Mouse (Mus musculus): ENCODE measurements around the gene Lax1. TPM values are rescaled to one million over a fixed set of nuclear protein-coding genes. Genes with fewer than 3 reads are reported as not detected.

Gene Lax1
- total RNA-seq, 1 experiment: 1.4 TPM

GRCm38 (mm10) chr1:133650288-133651055 lies 39.4 kb downstream of the Lax1 start:
- no peak for DNase-seq (ENCODE audit: low read depth, low spot score)
- H3K9me3 ChIP-seq (ENCODE audit: control insufficient read depth, insufficient read depth, low read depth, low read length): no peaks in the 10 kb centered on the region
- H3K9ac ChIP-seq (ENCODE audit: insufficient read depth, low read depth, low read length, poor library complexity, severe bottlenecking): no peak overlapping the region
- no peak overlapping the region for H3K27ac ChIP-seq (ENCODE audit: insufficient read depth, low read depth, low read length, poor library complexity, severe bottlenecking)
- peaks cover 14% of the 10 kb centered on the region for H3K36me3 ChIP-seq (ENCODE audit: control insufficient read depth, insufficient read depth, low read length, poor library complexity, severe bottlenecking)
- in situ Hi-C loops (cut with MboI; ENCODE audit: low sequenced_read_pairs in 2 of 2, unreplicated experiment in 2 of 2): loop anchor here in 1 of 2 experiments (5.0 kb wide), 1 partner anchor 33 kb away; no protein-coding TSS in a partner anchor
- no peak overlapping the region for H3K4me3 ChIP-seq (ENCODE audit: insufficient read depth in 1 of 2, low read depth in 1 of 2, low read length in 2 of 2, poor library complexity in 1 of 2, severe bottlenecking in 1 of 2)
- TF ChIP-seq ZC3H11A (IDR thresholded peaks at IDR 0.05; ENCODE audit: borderline replicate concordance, low read depth, low read length): no peak
- no peak for TF ChIP-seq CHD2 (IDR thresholded peaks at IDR 0.05; ENCODE audit: low read depth, low read length)
- H3K4me1 ChIP-seq (ENCODE audit: control insufficient read depth in 2 of 2, insufficient read depth in 2 of 2, low read length in 2 of 2, poor library complexity in 1 of 2): no peaks in the 10 kb centered on the region

DNA sequence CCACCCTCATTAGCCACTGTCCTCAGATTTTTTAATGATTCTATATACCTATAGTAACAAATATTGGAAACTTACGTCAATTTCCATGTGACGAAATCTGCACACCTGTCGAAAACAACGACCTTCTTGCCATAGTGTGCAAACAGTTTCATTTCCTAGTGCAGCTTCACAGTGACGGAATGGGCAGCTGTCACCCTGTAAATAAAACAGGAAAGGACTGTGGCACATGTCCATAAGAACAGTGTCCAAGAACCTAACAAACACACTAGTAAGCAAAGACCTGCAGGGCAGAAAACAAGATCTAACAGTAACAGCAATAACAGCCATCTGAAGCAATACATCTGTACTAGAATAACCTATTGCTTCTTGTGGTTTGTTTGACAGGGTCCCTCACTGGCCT lies 44.3 kb downstream of the Lax1 start:
- no peak overlapping the region for H3K4me3 ChIP-seq (ENCODE audit: insufficient read depth in 1 of 2, low read depth in 1 of 2, low read length in 2 of 2, poor library complexity in 1 of 2, severe bottlenecking in 1 of 2)
- DNase-seq (ENCODE audit: low read depth, low spot score): no peak
- in situ Hi-C loops (cut with MboI; ENCODE audit: low sequenced_read_pairs in 2 of 2, unreplicated experiment in 2 of 2): loop anchor here in 1 of 2 experiments (25.0 kb wide), 1 partner anchor 967 kb away; no protein-coding TSS in a partner anchor
- H3K9ac ChIP-seq (ENCODE audit: insufficient read depth, low read depth, low read length, poor library complexity, severe bottlenecking): no peak overlapping the region
- no peaks in the 10 kb centered on the region for H3K9me3 ChIP-seq (ENCODE audit: control insufficient read depth, insufficient read depth, low read depth, low read length)
- no peak overlapping the region for H3K27ac ChIP-seq (ENCODE audit: insufficient read depth, low read depth, low read length, poor library complexity, severe bottlenecking)
- TF ChIP-seq CHD2 (IDR thresholded peaks at IDR 0.05; ENCODE audit: low read depth, low read length): no peak
- no peak for TF ChIP-seq HCFC1 (IDR thresholded peaks at IDR 0.05; ENCODE audit: borderline replicate concordance, insufficient read depth, low read length)
- no peak for TF ChIP-seq ZNF384 (IDR thresholded peaks at IDR 0.05; ENCODE audit: low read depth, low read length)
- no peak for TF ChIP-seq MAFK (IDR thresholded peaks at IDR 0.05; ENCODE audit: insufficient read depth, low read depth, low read length)
- no peak for TF ChIP-seq ZC3H11A (IDR thresholded peaks at IDR 0.05; ENCODE audit: borderline replicate concordance, low read depth, low read length)
- H3K4me1 ChIP-seq (ENCODE audit: control insufficient read depth in 2 of 2, insufficient read depth in 2 of 2, low read length in 2 of 2, poor library complexity in 1 of 2): no peaks in the 10 kb centered on the region
- H3K36me3 ChIP-seq (ENCODE audit: control insufficient read depth, insufficient read depth, low read length, poor library complexity, severe bottlenecking): peaks cover 28% of the 10 kb centered on the region

- peaks cover 51% of the 10 kb centered on the region for H3K36me3 ChIP-seq (ENCODE audit: control insufficient read depth, insufficient read depth, low read length, poor library complexity, severe bottlenecking)
- in situ Hi-C loops (cut with MboI; ENCODE audit: low sequenced_read_pairs in 2 of 2, unreplicated experiment in 2 of 2): loop anchor here in 1 of 2 experiments (25.0 kb wide), 1 partner anchor 971 kb away; no protein-coding TSS in a partner anchor
- no peak overlapping the region for H3K27ac ChIP-seq (ENCODE audit: insufficient read depth, low read depth, low read length, poor library complexity, severe bottlenecking)
- no peak overlapping the region for H3K9ac ChIP-seq (ENCODE audit: insufficient read depth, low read depth, low read length, poor library complexity, severe bottlenecking)
- H3K9me3 ChIP-seq (ENCODE audit: control insufficient read depth, insufficient read depth, low read depth, low read length): no peaks in the 10 kb centered on the region
- no peak for DNase-seq (ENCODE audit: low read depth, low spot score)
- TF ChIP-seq ZNF384 (IDR thresholded peaks at IDR 0.05; ENCODE audit: low read depth, low read length): no peak
- TF ChIP-seq MAFK (IDR thresholded peaks at IDR 0.05; ENCODE audit: insufficient read depth, low read depth, low read length): no peak
- no peak overlapping the region for H3K4me3 ChIP-seq (ENCODE audit: insufficient read depth in 1 of 2, low read depth in 1 of 2, low read length in 2 of 2, poor library complexity in 1 of 2, severe bottlenecking in 1 of 2)
- H3K4me1 ChIP-seq (ENCODE audit: control insufficient read depth in 2 of 2, insufficient read depth in 2 of 2, low read length in 2 of 2, poor library complexity in 1 of 2): no peaks in the 10 kb centered on the region
Measured at GRCm38 (mm10) chr1:133641163-133641562, 48.7 kb downstream of the Lax1 start.

GRCm38 (mm10) chr1:133638517-133638916 lies 51.4 kb downstream of the Lax1 start:
- peaks cover 41% of the 10 kb centered on the region for H3K36me3 ChIP-seq (ENCODE audit: control insufficient read depth, insufficient read depth, low read length, poor library complexity, severe bottlenecking)
- no peak overlapping the region for H3K27ac ChIP-seq (ENCODE audit: insufficient read depth, low read depth, low read length, poor library complexity, severe bottlenecking)
- TF ChIP-seq CHD2 (IDR thresholded peaks at IDR 0.05; ENCODE audit: low read depth, low read length) (no peak), ZC3H11A (IDR thresholded peaks at IDR 0.05; ENCODE audit: borderline replicate concordance, low read depth, low read length) (no peak), MAFK (IDR thresholded peaks at IDR 0.05; ENCODE audit: insufficient read depth, low read depth, low read length) (no peak), HCFC1 (IDR thresholded peaks at IDR 0.05; ENCODE audit: borderline replicate concordance, insufficient read depth, low read length) (no peak), ZNF384 (IDR thresholded peaks at IDR 0.05; ENCODE audit: low read depth, low read length) (no peak)
- H3K4me1 ChIP-seq (ENCODE audit: control insufficient read depth in 2 of 2, insufficient read depth in 2 of 2, low read length in 2 of 2, poor library complexity in 1 of 2): no peaks in the 10 kb centered on the region
- no peaks in the 10 kb centered on the region for H3K9me3 ChIP-seq (ENCODE audit: control insufficient read depth, insufficient read depth, low read depth, low read length)
- H3K4me3 ChIP-seq (ENCODE audit: insufficient read depth in 1 of 2, low read depth in 1 of 2, low read length in 2 of 2, poor library complexity in 1 of 2, severe bottlenecking in 1 of 2): no peak overlapping the region
- H3K9ac ChIP-seq (ENCODE audit: insufficient read depth, low read depth, low read length, poor library complexity, severe bottlenecking): no peak overlapping the region
- no peak for DNase-seq (ENCODE audit: low read depth, low spot score)
- in situ Hi-C loops (cut with MboI; ENCODE audit: low sequenced_read_pairs in 2 of 2, unreplicated experiment in 2 of 2): loop anchor here in 1 of 2 experiments (25.0 kb wide), 1 partner anchor 974 kb away; no protein-coding TSS in a partner anchor

All from ES-E14 (cell line).